Mouse (Mus musculus) gastrocnemius, adult 2 months (tissue): Measurements from ENCODE around the gene Phb. TPM values are rescaled to one million over a fixed set of nuclear protein-coding genes. Genes with fewer than 3 reads are reported as not detected.
A peak's percentile ranks its signal among the peaks of the same experiment; 100 is the strongest.

Experiments
- DNase-seq: peaks from one replicate; pipeline ENCODE4 v3.0.0; 2022
- H3K27ac ChIP-seq: fragments of 200-600 bp; 2 replicates; pipeline ENCODE4 v1.8.1; 2022; ENCODE audit warnings: mild to moderate bottlenecking
- H3K4me3 ChIP-seq: fragments of 200-600 bp; 2 replicates; pipeline ENCODE4 v1.8.1; 2022; ENCODE audit warnings: mild to moderate bottlenecking, moderate library complexity
- CTCF ChIP-seq: fragments of 200-600 bp; IDR thresholded peaks from 2 replicates; pipeline ENCODE4 v1.8.1; 2022; ENCODE audit warnings: antibody characterized with exemption, mild to moderate bottlenecking, moderate library complexity
- intact Hi-C: fragments of 180-260 bp; cut with DNase I; formaldehyde crosslinking; loops from one replicate; pipeline ENCODE4 v1.15.1; 2025
- long read RNA-seq, 2 experiments: library from polyadenylated mRNA; stranded (forward); transcript quantifications; one replicate each; pipeline ENCODE4 v2.0.0; 2021
- total RNA-seq, 2 experiments: library from RNA; stranded (reverse); gene quantifications; 2 replicates each; pipeline ENCODE4 v1.2.3; 2021

The Phb gene
- total RNA-seq, result 100 to 1,000 TPM; 162 to 201 TPM
- long read RNA-seq, experiment 1, transcript Phb-204 (7 exons, 1,799 nt), result major isoform, 300 of 357 reads
- long read RNA-seq, experiment 1, partial matches to known transcripts, result 43 of 357 reads
- long read RNA-seq, experiment 1, other reads (novel, unspliced or antisense), result 14 of 357 reads
- long read RNA-seq, experiment 2, transcript Phb-204 (7 exons, 1,799 nt), result major isoform, 283 of 339 reads
- long read RNA-seq, experiment 2, partial matches to known transcripts, result 41 of 339 reads
- long read RNA-seq, experiment 2, other reads (novel, unspliced or antisense), result 14 of 339 reads

DNA sequence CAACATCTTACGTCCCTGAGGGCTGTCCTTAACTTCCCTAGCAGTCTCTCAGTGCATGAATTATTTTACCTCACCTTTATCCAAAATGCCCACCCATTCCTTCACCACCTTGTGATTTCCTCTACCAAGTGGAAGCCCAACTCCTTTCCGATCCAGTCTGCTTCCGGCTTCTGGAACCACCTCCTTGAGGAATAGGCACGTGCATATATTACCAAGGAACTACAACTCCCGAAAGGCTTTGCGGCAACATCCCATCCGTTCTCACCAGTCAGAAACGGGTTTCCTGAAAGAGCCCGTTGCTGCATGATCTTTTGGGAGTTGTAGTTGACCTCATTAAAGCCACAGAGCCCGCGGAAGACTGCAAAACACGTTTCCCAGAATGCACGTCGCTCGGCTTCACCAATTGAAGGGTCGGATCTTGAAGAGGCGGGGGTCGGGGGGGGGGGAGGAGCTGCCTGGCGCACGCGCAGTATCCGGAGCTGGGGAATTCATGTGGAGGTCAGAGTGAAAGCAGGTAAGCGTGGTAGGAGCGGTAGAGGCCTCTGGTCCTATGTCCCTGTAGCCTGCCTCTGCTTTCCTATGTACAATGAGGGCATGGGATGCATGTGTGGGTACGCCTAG, at the start of gene Phb:
TSS of gene Phb (plus strand) at position 429 of the 621 bp plus-strand sequence.
- DNase-seq, result peak; percentile 93
- intact Hi-C loops, result loop anchor here (10.0 kb wide), 1 partner anchor 408 kb away; the partner anchor contains the start of gene Atp5g1
- Histone ChIP-seq H3K4me3 (peak within 1 kb of the TSS; percentile 82), H3K27ac (peak within 1 kb of the TSS; percentile 86)
- no peak for TF ChIP-seq CTCF

DNA sequence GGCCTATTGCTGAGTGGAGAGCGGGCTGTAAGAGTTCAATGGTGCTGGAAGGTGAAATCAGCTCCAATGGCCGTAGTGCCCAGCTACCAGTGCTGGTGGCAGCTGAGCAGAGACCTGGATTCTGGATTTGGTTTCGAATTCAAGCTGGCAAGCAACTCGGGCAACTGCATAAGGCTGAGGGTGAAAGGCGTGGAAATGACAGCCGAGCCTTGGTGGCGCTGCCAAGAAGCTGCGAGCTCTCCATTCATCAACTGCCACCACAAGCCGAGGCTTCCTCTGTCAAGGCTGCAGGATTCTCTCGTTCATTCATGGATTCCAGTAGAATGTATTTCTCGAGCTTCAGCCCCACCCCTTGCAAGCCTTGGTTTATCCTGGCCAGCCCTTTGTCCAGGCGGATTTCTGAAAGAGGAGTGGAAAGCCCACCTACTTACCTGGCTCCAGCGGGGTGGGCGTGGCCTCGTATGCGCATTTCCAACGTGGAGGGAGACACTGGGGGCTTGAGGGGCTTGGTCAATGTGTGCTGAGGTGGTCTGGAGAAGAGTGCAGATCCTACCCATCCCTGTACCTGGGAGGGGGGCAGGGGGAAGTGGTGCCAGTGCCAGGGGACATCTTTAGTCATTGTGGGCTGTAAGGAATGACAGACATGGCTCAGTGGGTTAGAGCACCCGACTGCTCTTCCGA, 48.8 kb upstream of the Phb start:
- TF ChIP-seq CTCF, result no peak
- H3K4me3 ChIP-seq, result no peak overlapping the region
- DNase-seq, result peak; percentile 83
- intact Hi-C loops, result no loop called here
- no peak overlapping the region for H3K27ac ChIP-seq

DNA sequence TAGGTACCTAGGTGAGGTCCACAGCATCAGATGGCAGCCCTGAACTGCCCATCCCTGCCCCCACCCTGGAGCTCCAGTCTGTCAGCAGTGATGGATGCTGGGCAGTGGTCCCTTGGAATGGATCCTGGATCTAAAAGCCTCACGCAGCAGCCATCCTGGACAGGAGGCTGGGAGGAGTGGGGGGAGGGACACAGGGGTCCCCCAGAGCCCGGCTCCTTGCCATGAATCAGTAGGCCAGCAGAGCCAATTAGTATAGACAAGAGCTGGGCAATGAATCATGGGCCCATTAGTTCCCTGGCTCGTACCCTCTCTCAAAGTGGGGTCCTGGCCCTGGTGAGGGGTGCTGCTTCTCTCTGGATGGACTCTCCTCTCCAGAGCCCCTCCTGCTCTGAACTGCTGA, 47.7 kb upstream of the Phb start:
- Histone ChIP-seq H3K4me3 (no peak overlapping the region), H3K27ac (no peak overlapping the region)
- no peak for DNase-seq
- TF ChIP-seq CTCF, result no peak
- intact Hi-C loops, result no loop called here

DNA sequence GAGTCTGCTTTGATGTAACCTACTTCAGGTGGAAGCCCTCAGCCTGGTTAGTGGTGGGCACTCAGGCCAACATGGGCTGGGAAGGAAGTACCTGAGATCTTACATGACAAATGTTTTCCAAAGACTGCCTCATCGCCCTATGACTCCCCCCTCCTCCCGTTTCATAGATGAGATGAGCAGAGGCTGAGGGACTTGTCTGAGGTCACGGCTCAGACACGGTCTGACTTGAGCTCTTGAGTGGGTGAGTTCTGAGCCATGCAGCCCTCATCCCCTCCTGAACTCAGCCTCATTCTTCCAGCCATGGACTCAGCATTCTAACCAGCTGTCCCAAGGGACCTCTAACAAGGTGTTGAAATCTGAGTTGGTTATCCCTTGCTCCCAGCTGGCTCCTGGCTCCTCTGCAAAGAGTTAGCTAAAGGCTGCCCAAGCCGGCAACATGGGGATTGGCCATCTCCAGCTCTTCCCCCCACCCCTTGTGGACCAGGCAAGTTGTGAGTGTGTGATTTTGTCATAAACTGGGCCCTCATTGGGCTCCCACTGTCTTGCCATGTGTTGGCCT, 46.8 kb upstream of the Phb start:
- no peak overlapping the region for H3K4me3 ChIP-seq
- TF ChIP-seq CTCF, result no peak
- no peak overlapping the region for H3K27ac ChIP-seq
- DNase-seq, result peak; percentile 50
- intact Hi-C loops, result no loop called here

DNA sequence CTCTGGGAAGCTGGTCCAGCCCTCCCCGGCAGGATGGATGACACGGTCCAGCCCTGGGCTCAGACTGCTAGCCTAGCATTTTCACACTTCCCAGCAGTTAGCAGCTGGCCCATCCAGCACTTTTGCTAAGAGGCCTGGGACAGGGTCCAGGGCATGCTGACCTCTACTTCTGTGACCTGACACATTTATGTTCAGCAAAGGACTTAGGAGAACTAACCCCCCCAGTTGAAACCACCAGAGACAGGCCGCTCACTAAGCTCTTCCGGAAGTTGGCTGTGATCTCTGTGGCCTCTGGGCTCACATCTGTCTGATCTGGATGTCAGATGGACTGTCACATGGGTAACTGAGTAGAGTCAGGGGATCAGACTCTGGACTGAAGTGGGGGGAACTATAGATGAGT, 45.7 kb upstream of the Phb start:
- DNase-seq, result no peak
- TF ChIP-seq CTCF, result no peak
- Histone ChIP-seq H3K27ac (no peak overlapping the region), H3K4me3 (no peak overlapping the region)
- intact Hi-C loops, result no loop called here

DNA sequence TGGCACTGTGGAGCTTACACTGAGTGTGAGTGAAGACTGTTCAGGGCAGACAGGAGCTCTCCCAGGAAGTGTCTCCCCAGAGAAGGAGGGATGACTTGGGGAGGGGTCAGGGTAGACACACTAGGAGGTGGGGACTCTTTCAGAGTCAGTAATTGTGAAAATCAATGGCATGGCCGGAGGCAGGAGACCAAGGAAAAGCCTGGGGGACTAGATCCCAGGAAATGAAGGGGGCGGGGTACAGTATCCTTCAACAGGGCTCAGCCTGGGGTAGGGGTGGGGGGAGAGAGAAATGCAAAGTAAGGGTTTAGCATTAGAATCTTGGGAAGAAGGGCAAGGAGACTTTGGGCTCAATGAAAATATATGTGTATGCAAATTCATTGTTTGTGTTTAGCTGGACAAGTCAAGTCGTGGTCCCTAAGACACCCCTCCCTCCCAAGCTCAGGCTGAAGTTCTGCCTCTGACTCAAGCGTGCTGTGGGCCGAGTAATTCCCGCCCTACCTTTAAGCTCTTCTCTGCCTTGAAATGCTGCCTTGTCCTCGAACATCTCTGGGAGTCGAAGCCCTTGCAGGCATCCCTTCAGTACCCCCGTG, 45.1 kb upstream of the Phb start:
- H3K4me3 ChIP-seq, result no peak overlapping the region
- no peak for DNase-seq
- no peak for TF ChIP-seq CTCF
- intact Hi-C loops, result loop anchor here (2.0 kb wide), 1 partner anchor 27 kb away; no protein-coding TSS in a partner anchor
- H3K27ac ChIP-seq, result no peak overlapping the region

DNA sequence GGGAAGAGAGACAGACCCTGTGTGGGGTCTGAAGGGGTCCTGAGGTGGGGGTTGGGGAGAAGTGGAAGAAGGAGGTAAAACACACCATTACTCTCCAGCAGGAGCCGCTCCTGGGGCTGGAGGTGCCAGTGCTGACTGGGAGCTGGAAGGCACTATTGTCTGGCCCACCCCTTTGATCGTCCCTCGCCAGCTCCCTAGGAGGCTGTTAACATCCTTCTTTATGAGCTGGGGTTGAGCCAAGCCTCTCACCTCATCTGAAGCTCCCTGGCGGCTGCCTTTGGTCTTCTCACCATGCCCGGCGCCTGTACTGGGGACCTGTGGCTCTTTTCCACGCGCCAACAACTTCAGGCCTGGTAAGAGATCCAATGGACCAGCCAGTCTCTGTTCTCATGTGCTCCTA, 44.3 kb upstream of the Phb start:
- DNase-seq, result no peak
- no peak for TF ChIP-seq CTCF
- Histone ChIP-seq H3K27ac (no peak overlapping the region), H3K4me3 (no peak overlapping the region)
- intact Hi-C loops, result loop anchor here (2.0 kb wide), 1 partner anchor 26 kb away; no protein-coding TSS in a partner anchor

DNA sequence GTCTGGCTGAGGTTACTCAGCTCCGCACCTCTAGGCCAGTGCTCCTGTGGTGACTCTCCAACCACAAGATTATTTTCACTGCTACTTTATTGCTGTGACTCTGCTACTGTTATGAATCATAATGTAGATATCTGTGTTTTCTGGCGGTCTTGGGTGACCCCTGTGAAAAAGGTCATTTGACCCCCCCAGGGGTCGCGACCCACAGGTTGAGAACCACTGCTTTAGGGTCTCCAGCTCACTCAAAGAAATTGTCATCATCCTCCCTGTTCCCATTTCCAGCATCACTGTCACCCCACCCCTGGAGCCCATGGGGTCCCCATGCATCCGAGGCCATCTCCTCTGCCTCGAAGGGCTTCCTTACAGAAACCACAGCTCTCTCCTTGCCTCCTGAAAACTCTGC, 36.2 kb upstream of the Phb start:
- H3K27ac ChIP-seq, result no peak overlapping the region
- no peak for DNase-seq
- TF ChIP-seq CTCF, result no peak
- intact Hi-C loops, result no loop called here
- no peak overlapping the region for H3K4me3 ChIP-seq

DNA sequence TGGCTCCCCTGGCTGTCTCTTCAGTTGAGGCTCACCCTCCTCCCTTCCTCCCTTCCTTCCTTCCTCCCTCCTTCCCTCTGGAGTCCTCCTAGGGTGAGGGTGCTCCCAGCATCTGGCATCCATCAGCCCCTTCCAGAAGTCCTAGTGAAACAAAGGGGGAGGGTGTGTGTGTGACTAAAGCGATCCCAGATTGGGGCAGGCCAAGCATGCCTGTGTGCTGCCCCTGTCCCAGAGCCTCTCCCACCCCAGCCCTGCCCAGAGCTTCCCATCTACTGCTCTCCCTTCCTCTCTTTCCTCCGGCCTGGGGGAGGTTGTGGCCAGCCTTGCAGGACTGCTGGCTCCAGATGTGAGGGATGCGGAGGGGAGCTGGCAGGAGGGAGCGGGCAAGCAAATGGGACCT, 35.5 kb upstream of the Phb start:
- intact Hi-C loops, result no loop called here
- Histone ChIP-seq H3K4me3 (no peak overlapping the region), H3K27ac (no peak overlapping the region)
- no peak for DNase-seq
- no peak for TF ChIP-seq CTCF

DNA sequence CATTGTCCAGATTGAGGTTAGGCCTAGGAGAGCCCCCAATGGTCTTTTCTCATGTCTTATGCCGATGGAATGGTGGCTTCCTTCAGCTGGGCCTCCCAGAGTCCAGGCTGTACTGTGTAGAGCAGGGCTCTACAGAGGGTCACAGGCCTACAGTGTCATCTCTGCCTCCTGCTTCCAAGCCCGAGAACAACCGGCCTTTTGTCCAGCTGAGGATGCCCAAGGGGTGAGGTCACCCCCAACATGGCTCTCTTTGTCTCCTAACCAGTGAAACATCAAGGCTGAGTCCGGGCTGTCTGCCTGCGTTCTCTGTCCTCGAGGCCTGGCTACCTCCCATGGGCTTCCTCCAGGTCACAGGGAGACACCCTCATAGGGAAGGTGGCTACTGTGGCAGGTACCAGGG, 34.3 kb upstream of the Phb start:
- DNase-seq, result no peak
- TF ChIP-seq CTCF, result no peak
- no peak overlapping the region for H3K27ac ChIP-seq
- no peak overlapping the region for H3K4me3 ChIP-seq
- intact Hi-C loops, result no loop called here

DNA sequence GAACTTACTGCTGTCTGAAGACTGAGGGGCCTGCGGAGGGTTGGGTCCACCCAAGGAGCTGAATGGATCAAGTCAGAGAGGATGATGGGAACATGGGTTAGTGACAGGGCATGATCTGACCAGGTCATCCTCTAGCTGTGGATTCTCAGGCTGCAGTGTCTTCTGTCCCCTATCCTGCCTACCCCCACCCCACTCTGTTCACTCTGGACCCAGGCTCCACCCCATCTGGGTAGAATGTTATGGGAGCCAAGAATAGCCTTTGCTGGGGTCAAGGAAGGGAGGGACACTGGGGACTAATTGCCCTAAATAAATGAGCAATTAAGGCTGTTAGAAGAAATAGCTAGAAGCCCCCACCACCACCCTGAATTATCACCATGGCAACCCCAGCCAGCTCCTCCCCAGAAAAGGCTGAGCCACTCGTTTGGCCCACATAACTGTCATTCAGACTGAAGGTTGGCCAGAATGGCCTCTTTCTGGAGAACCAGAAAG, 33.2 kb upstream of the Phb start:
- no peak for DNase-seq
- TF ChIP-seq CTCF, result no peak
- intact Hi-C loops, result no loop called here

DNA sequence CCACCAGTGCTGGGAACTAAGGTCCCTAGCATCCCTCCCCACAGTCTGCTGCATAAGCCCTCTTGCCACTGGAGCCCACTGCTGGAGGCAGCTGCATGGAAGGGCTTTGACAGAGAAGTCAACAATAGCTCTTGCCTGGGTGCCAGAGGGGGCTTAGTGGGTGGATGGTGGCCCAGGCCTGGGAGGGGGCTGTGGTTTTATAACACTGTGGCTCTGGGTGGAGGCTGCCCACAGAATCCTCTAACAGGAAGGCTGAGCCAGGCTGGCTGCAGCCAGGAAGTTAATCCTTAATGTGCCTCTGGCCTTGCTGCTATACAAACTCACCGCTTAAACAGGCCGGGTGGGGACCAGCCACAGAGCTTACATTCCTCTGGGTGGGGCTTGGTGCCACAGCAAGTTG, 31.7 kb upstream of the Phb start:
- intact Hi-C loops, result no loop called here

More for the DNA sequence above, 33.2 kb upstream of the Phb start:
- no peak overlapping the region for H3K27ac ChIP-seq
- no peak overlapping the region for H3K4me3 ChIP-seq

More for the DNA sequence above, 31.7 kb upstream of the Phb start:
- no peak overlapping the region for H3K27ac ChIP-seq
- no peak overlapping the region for H3K4me3 ChIP-seq
- no peak for TF ChIP-seq CTCF
- no peak for DNase-seq
